In genomic region chr11:88950640-88951250, GRCm38 (mm10) we compare ENCODE assay signal across 26 mouse cellular contexts. TPM values are rescaled to one million over a fixed set of nuclear protein-coding genes. Genes with fewer than 3 reads are reported as not detected.
A peak's percentile ranks its signal among the peaks of the same experiment; 100 is the strongest.
DNase-seq lines count a peak whose midpoint lies in the region; ATAC-seq and TF ChIP-seq lines count a peak whose summit lies in the region.
"Had no signal": no experiment of that assay in that cellular context is flagged by ENCODE, and none has a peak within 500 bp of the region (broad histone marks: within the 10 kb centered on the region; RNA-seq: fewer than 3 reads in every experiment).

No protein-coding gene starts in this region.

- no peak overlapping the region for H3K4me2 ChIP-seq in hindbrain, embryonic 13.5 days
- H3K4me2 ChIP-seq in hindbrain, postnatal 0 days (ENCODE audit: low read depth, low read length): no peak overlapping the region
- H3K4me2 ChIP-seq in liver, postnatal 0 days (ENCODE audit: low read depth, low read length): 0 out of 2 replicates have a peak overlapping the region, but pooled peaks have one; percentile 14
- H3K4me2 ChIP-seq in midbrain, postnatal 0 days (ENCODE audit: low read depth, low read length, poor library complexity, severe bottlenecking): no peak overlapping the region
- no peak overlapping the region for H3K4me2 ChIP-seq in forebrain, embryonic 13.5 days
- H3K4me2 ChIP-seq: embryonic facial prominence, embryonic 15.5 days; heart, embryonic 13.5 days; lung, embryonic 15.5 days had no signal

- 0 out of 2 replicates have a peak, but pooled peaks cover 5% of the 10 kb centered on the region for H3K36me3 ChIP-seq in hindbrain, embryonic 13.5 days
- peaks cover 9% of the 10 kb centered on the region for H3K36me3 ChIP-seq in hindbrain, postnatal 0 days (ENCODE audit: insufficient read depth, low read length)
- H3K36me3 ChIP-seq in MEL (ENCODE audit: control insufficient read depth in 1 of 2, insufficient read depth in 2 of 2, low read length in 2 of 2): peaks cover 0 to 16% of the 10 kb centered on the region in 2 experiments; a peak in 3 of 4 replicates
- H3K36me3 ChIP-seq in liver, postnatal 0 days (replicated peaks; ENCODE audit: insufficient read depth, low read length): peaks cover 10% of the 10 kb centered on the region
- H3K36me3 ChIP-seq in midbrain, postnatal 0 days (ENCODE audit: insufficient read depth, low read length): peaks cover 22% of the 10 kb centered on the region
- peaks cover 27% of the 10 kb centered on the region for H3K36me3 ChIP-seq in forebrain, embryonic 13.5 days (ENCODE audit: poor library complexity, severe bottlenecking)
- H3K36me3 ChIP-seq: lung, embryonic 15.5 days had no signal

- no peak overlapping the region for H3K4me3 ChIP-seq in hindbrain, embryonic 13.5 days
- H3K4me3 ChIP-seq in hindbrain, postnatal 0 days (ENCODE audit: low read length): no peak overlapping the region
- H3K4me3 ChIP-seq in MEL (ENCODE audit: control insufficient read depth in 1 of 2, insufficient read depth in 1 of 2, low read depth in 2 of 2, low read length in 2 of 2): peak overlapping the region; percentile 43 to 59
- no peak overlapping the region for H3K4me3 ChIP-seq in liver, postnatal 0 days (ENCODE audit: low read depth, low read length)
- no peak overlapping the region for H3K4me3 ChIP-seq in midbrain, postnatal 0 days (ENCODE audit: low read depth, low read length)
- H3K4me3 ChIP-seq in forebrain, embryonic 13.5 days: no peak overlapping the region
- H3K4me3 ChIP-seq: embryonic facial prominence, embryonic 15.5 days; forebrain, embryonic 10.5 days; heart, embryonic 13.5 days; lung, embryonic 15.5 days had no signal

- H3K79me2 ChIP-seq in MEL (ENCODE audit: control insufficient read depth, insufficient read depth, low read length, poor library complexity): no peaks in the 10 kb centered on the region

- H3K9ac ChIP-seq in hindbrain, embryonic 13.5 days: peak overlapping the region; percentile 39; the same call in 1 of the 2 replicates
- H3K9ac ChIP-seq in hindbrain, postnatal 0 days (replicated peaks; ENCODE audit: low read length): no peak overlapping the region
- peak overlapping the region; percentile 63 for H3K9ac ChIP-seq in MEL (ENCODE audit: control insufficient read depth, low read depth, low read length, poor library complexity, severe bottlenecking)
- H3K9ac ChIP-seq in liver, postnatal 0 days (replicated peaks): no peak overlapping the region
- no peak overlapping the region for H3K9ac ChIP-seq in midbrain, postnatal 0 days (replicated peaks; ENCODE audit: low read length, poor library complexity, severe bottlenecking)
- H3K9ac ChIP-seq in forebrain, embryonic 13.5 days: no peak overlapping the region
- H3K9ac ChIP-seq: embryonic facial prominence, embryonic 15.5 days; heart, embryonic 13.5 days; lung, embryonic 15.5 days had no signal

- TF ChIP-seq RAD21 in MEL (IDR thresholded peaks at IDR 0.05; ENCODE audit: low read depth, low read length): no peak

- TF ChIP-seq EP300 in MEL (IDR thresholded peaks at IDR 0.05; ENCODE audit: low read depth in 1 of 2, low read length in 2 of 2): no peak
- TF ChIP-seq EP300 in liver, postnatal 0 days (IDR thresholded peaks at IDR 0.05; ENCODE audit: low read depth): no peak

- ATAC-seq in hindbrain, embryonic 13.5 days (ENCODE audit: low FRiP score): no peak
- no peak for ATAC-seq in hindbrain, postnatal 0 days
- no peak for ATAC-seq in liver, postnatal 0 days
- no peak for ATAC-seq in midbrain, postnatal 0 days (ENCODE audit: low FRiP score)
- ATAC-seq in forebrain, embryonic 13.5 days: no peak

- DNase-seq in hindbrain, postnatal 0 days (ENCODE audit: low spot score): no peak
- peak; percentile 33 to 39 for DNase-seq in B cell, adult 2 months
- DNase-seq in MEL (ENCODE audit: low read depth, low spot score): no peak
- DNase-seq in liver, postnatal 0 days: no peak
- no peak for DNase-seq in layer of hippocampus, postnatal 25 days (ENCODE audit: extremely low spot score in 1 of 2, low spot score in 1 of 2)
- DNase-seq in midbrain, postnatal 0 days (ENCODE audit: low spot score): no peak
- DNase-seq: adrenal gland, postnatal 25 days; cerebellum, adult 9-10 months; heart, postnatal 4 days; kidney, adult 2 months; kidney, postnatal 25 days; right cerebral cortex, adult 18-20 months; thymus, adult 2 months had no signal

- H3K9me3 ChIP-seq in hindbrain, embryonic 13.5 days: no peaks in the 10 kb centered on the region
- H3K9me3 ChIP-seq in hindbrain, postnatal 0 days (ENCODE audit: low read length): no peaks in the 10 kb centered on the region
- no peaks in the 10 kb centered on the region for H3K9me3 ChIP-seq in MEL (replicated peaks; ENCODE audit: insufficient read depth, low read length)
- H3K9me3 ChIP-seq in liver, postnatal 0 days (ENCODE audit: low read length): no peaks in the 10 kb centered on the region
- no peaks in the 10 kb centered on the region for H3K9me3 ChIP-seq in midbrain, postnatal 0 days (ENCODE audit: low read length)
- H3K9me3 ChIP-seq in forebrain, embryonic 13.5 days (replicated peaks): no peaks in the 10 kb centered on the region
- H3K9me3 ChIP-seq: embryonic facial prominence, embryonic 15.5 days; forebrain, embryonic 10.5 days; heart, embryonic 13.5 days; lung, embryonic 15.5 days had no signal

- H3K4me1 ChIP-seq in hindbrain, embryonic 13.5 days (replicated peaks): peaks cover 11% of the 10 kb centered on the region
- peaks cover 7% of the 10 kb centered on the region; the same call in 1 of the 2 replicates for H3K4me1 ChIP-seq in hindbrain, postnatal 0 days (ENCODE audit: insufficient read depth, low read length)
- H3K4me1 ChIP-seq in MEL (ENCODE audit: control insufficient read depth in 1 of 2, insufficient read depth in 2 of 2, low read length in 2 of 2): peaks cover 9 to 15% of the 10 kb centered on the region in 2 experiments; a peak in 3 of 4 replicates
- peaks cover 17% of the 10 kb centered on the region for H3K4me1 ChIP-seq in liver, postnatal 0 days (ENCODE audit: insufficient read depth)
- H3K4me1 ChIP-seq in midbrain, postnatal 0 days (ENCODE audit: insufficient read depth, low read length): no peaks in the 10 kb centered on the region
- H3K4me1 ChIP-seq in forebrain, embryonic 13.5 days: peaks cover 19% of the 10 kb centered on the region

- TF ChIP-seq POLR2A in MEL (IDR thresholded peaks at IDR 0.05; ENCODE audit: control insufficient read depth in 1 of 2, insufficient read depth in 1 of 2, low read depth in 1 of 2, low read length in 2 of 2, poor library complexity in 1 of 2): no peak

- H3K27me3 ChIP-seq in hindbrain, embryonic 13.5 days: no peaks in the 10 kb centered on the region
- H3K27me3 ChIP-seq in hindbrain, postnatal 0 days (ENCODE audit: insufficient read depth, low read length): no peaks in the 10 kb centered on the region
- H3K27me3 ChIP-seq in MEL (ENCODE audit: control insufficient read depth in 1 of 2, insufficient read depth in 2 of 2, low read length in 2 of 2): no peaks in the 10 kb centered on the region
- H3K27me3 ChIP-seq in liver, postnatal 0 days (ENCODE audit: insufficient read depth, low read length): no peaks in the 10 kb centered on the region
- no peaks in the 10 kb centered on the region for H3K27me3 ChIP-seq in midbrain, postnatal 0 days (ENCODE audit: insufficient read depth, low read length)
- H3K27me3 ChIP-seq in forebrain, embryonic 13.5 days: no peaks in the 10 kb centered on the region
- H3K27me3 ChIP-seq: embryonic facial prominence, embryonic 15.5 days; heart, embryonic 13.5 days; lung, embryonic 15.5 days had no signal

- no peak overlapping the region for H3K27ac ChIP-seq in hindbrain, embryonic 13.5 days
- no peak overlapping the region for H3K27ac ChIP-seq in hindbrain, postnatal 0 days
- peak overlapping the region; percentile 14 for H3K27ac ChIP-seq in MEL (ENCODE audit: control insufficient read depth, low read depth, low read length)
- peak overlapping the region; percentile 62 for H3K27ac ChIP-seq in liver, postnatal 0 days (ENCODE audit: low read depth)
- no peak overlapping the region for H3K27ac ChIP-seq in midbrain, postnatal 0 days (ENCODE audit: low read depth, low read length)
- no peak overlapping the region for H3K27ac ChIP-seq in forebrain, embryonic 13.5 days
- H3K27ac ChIP-seq: embryonic facial prominence, embryonic 15.5 days; forebrain, embryonic 10.5 days; heart, embryonic 13.5 days; lung, embryonic 15.5 days had no signal

- 92% methylated on average over 13 of the region's 13 CpGs for WGBS in hindbrain, embryonic 13.5 days
- 89% methylated on average over 13 of the region's 13 CpGs for WGBS in hindbrain, postnatal 0 days
- WGBS in liver, postnatal 0 days (ENCODE audit: insufficient replicate concordance): 82% methylated on average over 13 of the region's 13 CpGs
- WGBS in midbrain, postnatal 0 days: 94% methylated on average over 13 of the region's 13 CpGs
- 93% methylated on average over 13 of the region's 13 CpGs for WGBS in forebrain, embryonic 13.5 days

- no peak for TF ChIP-seq CTCF in hindbrain, postnatal 0 days (IDR thresholded peaks at IDR 0.05; ENCODE audit: low read depth)
- no peak for TF ChIP-seq CTCF in MEL (IDR thresholded peaks at IDR 0.05 in 2 of 3, conservative IDR thresholded peaks at IDR 0.05 in 1 of 3; ENCODE audit: control insufficient read depth in 1 of 3, insufficient read depth in 1 of 3, low read depth in 2 of 3, low read length in 3 of 3, poor library complexity in 1 of 3, severe bottlenecking in 1 of 3)
- TF ChIP-seq CTCF in liver, postnatal 0 days (IDR thresholded peaks at IDR 0.05; ENCODE audit: low read depth): no peak
- no peak for TF ChIP-seq CTCF in midbrain, postnatal 0 days (IDR thresholded peaks at IDR 0.05)

RNA-seq across cellular contexts. Expression of gene Scpep1, which starts 4.5 kb away (rescaled TPM):
- polyA plus RNA-seq in hindbrain, embryonic 13.5 days (2015; fragmentation: Nextera tagmentation; extraction: Ambion mirVana): 24.5 and 26.0 TPM in 2 replicates
- total RNA-seq in hindbrain, postnatal 0 days (2014; rRNA removed): 21.3 and 26.0 TPM in 2 replicates
- 32.4 and 33.3 TPM in 2 replicates for polyA plus RNA-seq in hindbrain, postnatal 0 days (2015; fragmentation: Nextera tagmentation; extraction: Ambion mirVana)
- total RNA-seq in MEL (2012; rRNA removed): 7.9 and 8.9 TPM in 2 replicates
- 10 to 100 TPM in 1 of 2 experiments, not detected in 1; 15.6 TPM for polyA plus RNA-seq in MEL (2012; ENCODE audit: insufficient read depth in 1 of 2, insufficient read length in 2 of 2, low read depth in 1 of 2, low replicate concordance in 2 of 2, missing spikeins in 1 of 2)
- polyA plus RNA-seq in liver, postnatal 0 days (2015; fragmentation: Nextera tagmentation; extraction: Ambion mirVana): 35.3 and 38.9 TPM in 2 replicates
- total RNA-seq in layer of hippocampus, postnatal 25 days (2021): 10 to 100 TPM; 13.7 to 15.7 TPM
- 32.4 and 37.1 TPM in 2 replicates for total RNA-seq in midbrain, postnatal 0 days (2014; rRNA removed)
- polyA plus RNA-seq in midbrain, postnatal 0 days (2015; fragmentation: Nextera tagmentation; extraction: Ambion mirVana): 27.2 and 29.2 TPM in 2 replicates
- 35.9 and 36.5 TPM in 2 replicates for polyA plus RNA-seq in forebrain, embryonic 13.5 days (2015; fragmentation: Nextera tagmentation; extraction: Ambion mirVana)

RNA-seq across cellular contexts. Expression of gene Elobl, which starts 16.0 kb away (rescaled TPM):
- not detected in 2 replicates for polyA plus RNA-seq in hindbrain, embryonic 13.5 days (2015; fragmentation: Nextera tagmentation; extraction: Ambion mirVana)
- not detected in 2 replicates for total RNA-seq in hindbrain, postnatal 0 days (2014; rRNA removed)
- not detected in 2 replicates for polyA plus RNA-seq in hindbrain, postnatal 0 days (2015; fragmentation: Nextera tagmentation; extraction: Ambion mirVana)
- 0.58 and 0.92 TPM in 2 replicates for total RNA-seq in MEL (2012; rRNA removed)
- under 1 TPM in 1 of 2 experiments, not detected in 1; 0.72 TPM for polyA plus RNA-seq in MEL (2012; ENCODE audit: insufficient read depth in 1 of 2, insufficient read length in 2 of 2, low read depth in 1 of 2, low replicate concordance in 2 of 2, missing spikeins in 1 of 2)
- not detected in 2 replicates for polyA plus RNA-seq in liver, postnatal 0 days (2015; fragmentation: Nextera tagmentation; extraction: Ambion mirVana)
- not detected for total RNA-seq in layer of hippocampus, postnatal 25 days (2021)
- total RNA-seq in midbrain, postnatal 0 days (2014; rRNA removed): 0.44 TPM in 1 of 2 replicates, not detected in the other
- polyA plus RNA-seq in midbrain, postnatal 0 days (2015; fragmentation: Nextera tagmentation; extraction: Ambion mirVana): not detected in 2 replicates
- not detected in 2 replicates for polyA plus RNA-seq in forebrain, embryonic 13.5 days (2015; fragmentation: Nextera tagmentation; extraction: Ambion mirVana)
- total RNA-seq: adrenal gland, postnatal 25 days; granulocyte monocyte progenitor cell, adult 5-6 weeks; heart, postnatal 4 days; left cerebral cortex, postnatal 10 days; megakaryocyte progenitor cell, adult 5-6 weeks had no signal
- polyA plus RNA-seq: C2C12; cortical plate, adult 2 months; embryonic facial prominence, embryonic 15.5 days; forebrain, embryonic 10.5 days; heart, embryonic 13.5 days; limb, embryonic 14.5 days; lung, embryonic 15.5 days; neural tube, embryonic 11.5 days had no signal

RNA-seq across cellular contexts. Expression of gene Coil, which starts 19.3 kb away (rescaled TPM):
- polyA plus RNA-seq in hindbrain, embryonic 13.5 days (2015; fragmentation: Nextera tagmentation; extraction: Ambion mirVana): 26.7 and 27.3 TPM in 2 replicates
- total RNA-seq in hindbrain, postnatal 0 days (2014; rRNA removed): 21.7 and 29.0 TPM in 2 replicates
- polyA plus RNA-seq in hindbrain, postnatal 0 days (2015; fragmentation: Nextera tagmentation; extraction: Ambion mirVana): 22.8 and 24.7 TPM in 2 replicates
- total RNA-seq in MEL (2012; rRNA removed): 32.6 and 32.9 TPM in 2 replicates
- 10 to 100 TPM in 1 of 2 experiments, not detected in 1; 24.4 TPM for polyA plus RNA-seq in MEL (2012; ENCODE audit: insufficient read depth in 1 of 2, insufficient read length in 2 of 2, low read depth in 1 of 2, low replicate concordance in 2 of 2, missing spikeins in 1 of 2)
- polyA plus RNA-seq in liver, postnatal 0 days (2015; fragmentation: Nextera tagmentation; extraction: Ambion mirVana): 2.6 and 2.7 TPM in 2 replicates
- total RNA-seq in layer of hippocampus, postnatal 25 days (2021): 10 to 100 TPM; 19.5 to 20.0 TPM
- 35.1 and 44.2 TPM in 2 replicates for total RNA-seq in midbrain, postnatal 0 days (2014; rRNA removed)
- 26.9 and 28.8 TPM in 2 replicates for polyA plus RNA-seq in midbrain, postnatal 0 days (2015; fragmentation: Nextera tagmentation; extraction: Ambion mirVana)
- polyA plus RNA-seq in forebrain, embryonic 13.5 days (2015; fragmentation: Nextera tagmentation; extraction: Ambion mirVana): 21.1 and 25.2 TPM in 2 replicates

RNA-seq across cellular contexts. Expression of gene Trim25, which starts 48.4 kb away (rescaled TPM):
- 4.6 and 4.8 TPM in 2 replicates for polyA plus RNA-seq in hindbrain, embryonic 13.5 days (2015; fragmentation: Nextera tagmentation; extraction: Ambion mirVana)
- 0.97 and 4.6 TPM in 2 replicates for total RNA-seq in hindbrain, postnatal 0 days (2014; rRNA removed)
- 5.3 and 6.2 TPM in 2 replicates for polyA plus RNA-seq in hindbrain, postnatal 0 days (2015; fragmentation: Nextera tagmentation; extraction: Ambion mirVana)
- total RNA-seq in MEL (2012; rRNA removed): 21.5 and 22.2 TPM in 2 replicates
- 10 to 100 TPM in 1 of 2 experiments, not detected in 1; 43.0 TPM for polyA plus RNA-seq in MEL (2012; ENCODE audit: insufficient read depth in 1 of 2, insufficient read length in 2 of 2, low read depth in 1 of 2, low replicate concordance in 2 of 2, missing spikeins in 1 of 2)
- polyA plus RNA-seq in liver, postnatal 0 days (2015; fragmentation: Nextera tagmentation; extraction: Ambion mirVana): 20.4 and 20.6 TPM in 2 replicates
- 1 to 10 TPM; 3.5 to 4.1 TPM for total RNA-seq in layer of hippocampus, postnatal 25 days (2021)
- 2.0 and 2.9 TPM in 2 replicates for total RNA-seq in midbrain, postnatal 0 days (2014; rRNA removed)
- polyA plus RNA-seq in midbrain, postnatal 0 days (2015; fragmentation: Nextera tagmentation; extraction: Ambion mirVana): 4.3 and 4.5 TPM in 2 replicates
- 2.4 and 3.0 TPM in 2 replicates for polyA plus RNA-seq in forebrain, embryonic 13.5 days (2015; fragmentation: Nextera tagmentation; extraction: Ambion mirVana)

Comparison
In these comparisons a context has a peak if more than half of its experiments do, and no peak if none do; other contexts are left out.
1. H3K9ac ChIP-seq: peak in hindbrain, embryonic 13.5 days (single experiment) and MEL (single experiment); none in hindbrain, postnatal 0 days (single experiment), liver, postnatal 0 days (single experiment), midbrain, postnatal 0 days (single experiment) and forebrain, embryonic 13.5 days (single experiment).
2. H3K27ac ChIP-seq: peak in MEL (single experiment) and liver, postnatal 0 days (single experiment); none in hindbrain, embryonic 13.5 days (single experiment), hindbrain, postnatal 0 days (single experiment), midbrain, postnatal 0 days (single experiment) and forebrain, embryonic 13.5 days (single experiment).
3. H3K4me3 ChIP-seq: peak in MEL (2 of 2); none in hindbrain, embryonic 13.5 days (single experiment), hindbrain, postnatal 0 days (single experiment), liver, postnatal 0 days (single experiment), midbrain, postnatal 0 days (single experiment) and forebrain, embryonic 13.5 days (single experiment).
4. DNase-seq: peak in B cell, adult 2 months (2 of 2); none in hindbrain, postnatal 0 days (single experiment), MEL (single experiment), liver, postnatal 0 days (single experiment), layer of hippocampus, postnatal 25 days (0 of 2) and midbrain, postnatal 0 days (single experiment).